Mouse (Mus musculus): Measurements from ENCODE around the gene Rfx4. TPM values are rescaled to one million over a fixed set of nuclear protein-coding genes. Genes with fewer than 3 reads are reported as not detected.
A peak's percentile ranks its signal among the peaks of the same experiment; 100 is the strongest.

Gene Rfx4
- polyA plus RNA-seq, 1 experiment from 2014 or later, result 23.0 TPM

- DNase-seq (ENCODE audit: low spot score) (no peak), ATAC-seq (ENCODE audit: low FRiP score) (no peak)
- Histone ChIP-seq H3K27ac (no peak overlapping the region), H3K4me3 (replicated peaks; ENCODE audit: low read length) (no peak overlapping the region), H3K9me3 (ENCODE audit: control insufficient read depth, low read length) (no peaks in the 10 kb centered on the region), H3K4me2 (replicated peaks) (no peak overlapping the region), H3K36me3 (replicated peaks; ENCODE audit: control insufficient read depth, insufficient read depth) (no peaks in the 10 kb centered on the region), H3K27me3 (ENCODE audit: control insufficient read depth, insufficient read depth, low read length) (no peaks in the 10 kb centered on the region), H3K4me1 (replicated peaks; ENCODE audit: control insufficient read depth, insufficient read depth, low read length) (0 out of 2 replicates have a peak, but pooled peaks cover 6% of the 10 kb centered on the region), H3K9ac (no peak overlapping the region)
- WGBS, result 83% methylated on average over 8 of the region's 8 CpGs
These were observed 130.9 kb downstream of the Rfx4 start for GRCm38 (mm10) chr10:84886785-84887184.

GRCm38 (mm10) chr10:84889096-84889846 lies 133.4 kb downstream of the Rfx4 start:
- no peak overlapping the region for H3K27ac ChIP-seq
- DNase-seq (ENCODE audit: low spot score), result no peak
- no peak overlapping the region for H3K4me3 ChIP-seq (replicated peaks; ENCODE audit: low read length)
- H3K4me1 ChIP-seq (replicated peaks; ENCODE audit: control insufficient read depth, insufficient read depth, low read length), result 0 out of 2 replicates have a peak, but pooled peaks cover 6% of the 10 kb centered on the region
- H3K36me3 ChIP-seq (replicated peaks; ENCODE audit: control insufficient read depth, insufficient read depth), result no peaks in the 10 kb centered on the region
- 55% methylated on average over 4 of the region's 4 CpGs for WGBS
- ATAC-seq (ENCODE audit: low FRiP score), result no peak
- H3K4me2 ChIP-seq (replicated peaks), result no peak overlapping the region
- H3K9me3 ChIP-seq (ENCODE audit: control insufficient read depth, low read length), result no peaks in the 10 kb centered on the region
- no peak overlapping the region for H3K9ac ChIP-seq
- H3K27me3 ChIP-seq (ENCODE audit: control insufficient read depth, insufficient read depth, low read length), result no peaks in the 10 kb centered on the region

- no peaks in the 10 kb centered on the region; the same call in 1 of the 2 replicates for H3K36me3 ChIP-seq (replicated peaks; ENCODE audit: control insufficient read depth, insufficient read depth)
- H3K27ac ChIP-seq, result no peak overlapping the region
- no peak overlapping the region for H3K9ac ChIP-seq
- H3K4me2 ChIP-seq (replicated peaks), result no peak overlapping the region
- no peak overlapping the region for H3K4me3 ChIP-seq (replicated peaks; ENCODE audit: low read length)
- WGBS, result 96% methylated on average over 10 of the region's 10 CpGs
- ATAC-seq (ENCODE audit: low FRiP score), result no peak
- H3K27me3 ChIP-seq (ENCODE audit: control insufficient read depth, insufficient read depth, low read length), result no peaks in the 10 kb centered on the region
- no peaks in the 10 kb centered on the region for H3K4me1 ChIP-seq (replicated peaks; ENCODE audit: control insufficient read depth, insufficient read depth, low read length)
- no peak for DNase-seq (ENCODE audit: low spot score)
- H3K9me3 ChIP-seq (ENCODE audit: control insufficient read depth, low read length), result no peaks in the 10 kb centered on the region
These were observed 140.0 kb downstream of the Rfx4 start for GRCm38 (mm10) chr10:84895810-84896358.

GRCm38 (mm10) chr10:84896941-84897930 lies 141.4 kb downstream of the Rfx4 start:
- H3K4me2 ChIP-seq (replicated peaks), result no peak overlapping the region
- H3K36me3 ChIP-seq (replicated peaks; ENCODE audit: control insufficient read depth, insufficient read depth), result no peaks in the 10 kb centered on the region; the same call in 1 of the 2 replicates
- H3K9ac ChIP-seq, result no peak overlapping the region
- no peak overlapping the region for H3K27ac ChIP-seq
- ATAC-seq (ENCODE audit: low FRiP score) (no peak), DNase-seq (ENCODE audit: low spot score) (no peak)
- no peaks in the 10 kb centered on the region for H3K4me1 ChIP-seq (replicated peaks; ENCODE audit: control insufficient read depth, insufficient read depth, low read length)
- H3K4me3 ChIP-seq (replicated peaks; ENCODE audit: low read length), result no peak overlapping the region
- 71% methylated on average over 9 of the region's 9 CpGs for WGBS
- no peaks in the 10 kb centered on the region for H3K27me3 ChIP-seq (ENCODE audit: control insufficient read depth, insufficient read depth, low read length)
- no peaks in the 10 kb centered on the region for H3K9me3 ChIP-seq (ENCODE audit: control insufficient read depth, low read length)

GRCm38 (mm10) chr10:84898144-84898979 lies 142.5 kb downstream of the Rfx4 start:
- peaks cover 5% of the 10 kb centered on the region for H3K4me1 ChIP-seq (replicated peaks; ENCODE audit: control insufficient read depth, insufficient read depth, low read length)
- ATAC-seq (ENCODE audit: low FRiP score), result no peak
- no peaks in the 10 kb centered on the region; the same call in 1 of the 2 replicates for H3K36me3 ChIP-seq (replicated peaks; ENCODE audit: control insufficient read depth, insufficient read depth)
- H3K4me2 ChIP-seq (replicated peaks), result no peak overlapping the region
- H3K4me3 ChIP-seq (replicated peaks; ENCODE audit: low read length), result no peak overlapping the region
- peak overlapping the region; percentile 2; the same call in 1 of the 2 replicates for H3K27ac ChIP-seq
- no peaks in the 10 kb centered on the region for H3K9me3 ChIP-seq (ENCODE audit: control insufficient read depth, low read length)
- DNase-seq (ENCODE audit: low spot score), result no peak
- 83% methylated on average over 3 of the region's 3 CpGs for WGBS
- no peaks in the 10 kb centered on the region for H3K27me3 ChIP-seq (ENCODE audit: control insufficient read depth, insufficient read depth, low read length)
- H3K9ac ChIP-seq, result no peak overlapping the region

GRCm38 (mm10) chr10:84901676-84902075 lies 145.8 kb downstream of the Rfx4 start:
- Histone ChIP-seq H3K9me3 (ENCODE audit: control insufficient read depth, low read length) (no peaks in the 10 kb centered on the region), H3K4me2 (replicated peaks) (no peak overlapping the region), H3K36me3 (replicated peaks; ENCODE audit: control insufficient read depth, insufficient read depth) (no peaks in the 10 kb centered on the region), H3K4me1 (replicated peaks; ENCODE audit: control insufficient read depth, insufficient read depth, low read length) (peaks cover 18% of the 10 kb centered on the region), H3K27me3 (ENCODE audit: control insufficient read depth, insufficient read depth, low read length) (no peaks in the 10 kb centered on the region), H3K27ac (no peak overlapping the region), H3K9ac (no peak overlapping the region), H3K4me3 (replicated peaks; ENCODE audit: low read length) (no peak overlapping the region)
- WGBS, result 72% methylated on average over 5 of the region's 5 CpGs
- DNase-seq (ENCODE audit: low spot score) (no peak), ATAC-seq (ENCODE audit: low FRiP score) (no peak)

- Histone ChIP-seq H3K4me1 (replicated peaks; ENCODE audit: control insufficient read depth, insufficient read depth, low read length) (peaks cover 19% of the 10 kb centered on the region), H3K4me2 (replicated peaks) (no peak overlapping the region), H3K36me3 (replicated peaks; ENCODE audit: control insufficient read depth, insufficient read depth) (no peaks in the 10 kb centered on the region), H3K27me3 (ENCODE audit: control insufficient read depth, insufficient read depth, low read length) (no peaks in the 10 kb centered on the region), H3K4me3 (replicated peaks; ENCODE audit: low read length) (no peak overlapping the region), H3K27ac (no peak overlapping the region), H3K9me3 (ENCODE audit: control insufficient read depth, low read length) (no peaks in the 10 kb centered on the region), H3K9ac (no peak overlapping the region)
- DNase-seq (ENCODE audit: low spot score), result no peak
- WGBS, result 69% methylated on average over 2 of the region's 2 CpGs
- no peak for ATAC-seq (ENCODE audit: low FRiP score)
These were observed 146.4 kb downstream of the Rfx4 start for GRCm38 (mm10) chr10:84902213-84902612.

GRCm38 (mm10) chr10:84903307-84903706 lies 147.4 kb downstream of the Rfx4 start:
- peak; percentile 22; the same call in 1 of the 2 replicates for ATAC-seq (ENCODE audit: low FRiP score)
- Histone ChIP-seq H3K9me3 (ENCODE audit: control insufficient read depth, low read length) (no peaks in the 10 kb centered on the region), H3K4me1 (replicated peaks; ENCODE audit: control insufficient read depth, insufficient read depth, low read length) (peaks cover 26% of the 10 kb centered on the region), H3K27ac (peak overlapping the region; percentile 68), H3K4me3 (replicated peaks; ENCODE audit: low read length) (no peak overlapping the region), H3K27me3 (ENCODE audit: control insufficient read depth, insufficient read depth, low read length) (no peaks in the 10 kb centered on the region), H3K4me2 (replicated peaks) (peak overlapping the region; percentile 32), H3K36me3 (replicated peaks; ENCODE audit: control insufficient read depth, insufficient read depth) (no peaks in the 10 kb centered on the region), H3K9ac (no peak overlapping the region)
- 45% methylated on average over 7 of the region's 7 CpGs for WGBS
- DNase-seq (ENCODE audit: low spot score), result no peak
